Mouse (Mus musculus) adrenal gland, postnatal 36 days (tissue): ENCODE measurements at regions not wholly inside any gene's neighbourhood (a gene's known extent, or its start where the extent isn't known, plus 50 kb on each side); places are given as distances from the start of the nearest gene placed in this dataset.

Experiments used
- DNase-seq, 2 experiments: peaks; one replicate each; pipeline ENCODE4 v3.0.0; 2021; ENCODE audit warnings: mixed read lengths in 1 of 2

- no peak for DNase-seq
These were observed 70.2 kb upstream of the Plcl2 start for GRCm38 (mm10) chr17:50438960-50439359.

- DNase-seq: no peak
These were observed 69.8 kb upstream of the Plcl2 start for GRCm38 (mm10) chr17:50439365-50439764.

- DNase-seq: no peak
These were observed 67.1 kb upstream of the Plcl2 start for GRCm38 (mm10) chr17:50442062-50442461.

- no peak for DNase-seq
These were observed 66.3 kb upstream of the Plcl2 start for GRCm38 (mm10) chr17:50442905-50443304.

GRCm38 (mm10) chr17:50443376-50444022 lies 65.7 kb upstream of the Plcl2 start:
- no peak for DNase-seq

GRCm38 (mm10) chr17:50444023-50444389 lies 65.2 kb upstream of the Plcl2 start:
- no peak for DNase-seq

- no peak for DNase-seq
These were observed 60.5 kb upstream of the Plcl2 start for GRCm38 (mm10) chr17:50448693-50449092.

GRCm38 (mm10) chr17:50451606-50452005 lies 57.6 kb upstream of the Plcl2 start:
- no peak for DNase-seq

GRCm38 (mm10) chr17:50453524-50453923 lies 55.7 kb upstream of the Plcl2 start:
- DNase-seq: no peak

GRCm38 (mm10) chr17:50453956-50454355 lies 55.2 kb upstream of the Plcl2 start:
- DNase-seq: no peak

GRCm38 (mm10) chr17:50454917-50455316 lies 54.3 kb upstream of the Plcl2 start:
- no peak for DNase-seq

- DNase-seq: no peak
These were observed 53.5 kb upstream of the Plcl2 start for GRCm38 (mm10) chr17:50455719-50456118.

GRCm38 (mm10) chr17:50457053-50457697 lies 52.0 kb upstream of the Plcl2 start:
- DNase-seq: no peak

GRCm38 (mm10) chr17:50458232-50458631 lies 51.0 kb upstream of the Plcl2 start:
- no peak for DNase-seq
